Mouse (Mus musculus) cortical plate, adult 2 months (tissue): ENCODE data around the gene Mlh1.

ENCODE experiments used
- CTCF ChIP-seq: fragments of 200-500 bp; IDR thresholded peaks from 2 replicates; pipeline ENCODE4 v1.5.1; 2011; ENCODE audit warnings: mild to moderate bottlenecking, control low read depth, low read length; ENCODE audit not compliant: insufficient read depth; ENCODE audit errors: extremely low read depth
- POLR2A ChIP-seq: fragments of 200-500 bp; IDR thresholded peaks from 2 replicates; pipeline ENCODE4 v1.6.1; 2011; ENCODE audit warnings: mild to moderate bottlenecking, low read length, control low read depth; ENCODE audit not compliant: insufficient read depth; ENCODE audit errors: extremely low read depth

DNA sequence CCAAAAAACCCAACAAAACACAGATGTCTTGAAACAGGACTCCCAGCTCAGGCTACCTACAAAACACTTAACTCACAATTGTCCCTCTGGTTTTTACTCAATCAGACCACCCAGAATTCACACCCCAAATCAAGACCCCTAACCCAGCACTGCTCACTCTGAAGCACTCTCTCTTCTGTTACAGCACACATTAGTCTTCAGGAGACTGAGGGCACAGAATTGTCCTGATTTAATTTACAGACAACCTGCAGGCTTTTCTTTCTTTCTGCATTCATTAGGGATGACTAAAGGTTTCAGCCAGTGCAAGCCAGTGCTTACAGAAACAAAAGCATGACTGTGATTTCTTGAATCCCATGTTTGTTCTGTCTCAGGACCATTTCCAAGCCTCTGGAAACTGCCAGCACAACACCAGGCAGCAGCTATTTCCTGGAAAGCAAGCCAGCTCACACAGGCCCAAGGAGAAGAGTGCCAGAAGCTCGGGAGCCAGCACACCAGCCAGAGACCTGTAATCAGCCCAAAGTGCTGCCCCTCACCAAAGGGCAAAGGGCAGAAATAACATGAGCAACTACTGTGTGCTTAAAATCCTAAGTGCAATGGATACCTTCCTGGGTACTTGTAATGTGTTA, 11.1 kb downstream of the Mlh1 start:
- TF ChIP-seq CTCF (no peak), POLR2A (no peak)
